Mouse (Mus musculus) liver, embryonic 11.5 days (tissue): Measurements from ENCODE around the gene Sclt1. TPM values are rescaled to one million over a fixed set of nuclear protein-coding genes. Genes with fewer than 3 reads are reported as not detected.

ENCODE experiments used
- ATAC-seq: fragments of 200-750 bp; cut with Nextera tagmentation; replicated peaks from 2 replicates; pipeline ENCODE4 v1.8.0; 2017; ENCODE audit warnings: moderate number of reproducible peaks, mild to moderate bottlenecking, moderate TSS enrichment, moderate library complexity; ENCODE audit not compliant: low FRiP score
- DNase-seq: peaks from one replicate; pipeline ENCODE4 v3.0.0-alpha.2; 2017; ENCODE audit warnings: low spot score
- H3K27ac ChIP-seq: fragments of 300-500 bp; sonication (generic); 2 replicates; pipeline ENCODE4 v1.5.1; 2014; ENCODE audit warnings: mild to moderate bottlenecking, low read depth, low read length, control low read depth
- H3K27me3 ChIP-seq: fragments of 300-500 bp; sonication (generic); replicated peaks from 2 replicates; pipeline ENCODE4 v1.6.1; 2014; ENCODE audit warnings: low read length, mixed read lengths; ENCODE audit not compliant: control insufficient read depth, insufficient read depth
- H3K36me3 ChIP-seq: fragments of 300-500 bp; sonication (generic); 2 replicates; pipeline ENCODE4 v1.6.1; 2014; ENCODE audit warnings: mild to moderate bottlenecking, low read length, moderate library complexity, mixed read lengths; ENCODE audit not compliant: control insufficient read depth, insufficient read depth
- H3K4me1 ChIP-seq: fragments of 300-500 bp; sonication (generic); replicated peaks from 2 replicates; pipeline ENCODE4 v1.6.1; 2014; ENCODE audit warnings: low read length, mixed read lengths; ENCODE audit not compliant: control insufficient read depth, insufficient read depth
- H3K4me2 ChIP-seq: fragments of 300-500 bp; sonication (generic); 2 replicates; pipeline ENCODE4 v1.6.1; 2014; ENCODE audit warnings: mild to moderate bottlenecking, control low read depth, moderate library complexity
- H3K4me3 ChIP-seq: fragments of 300-500 bp; sonication (generic); 2 replicates; pipeline ENCODE4 v1.5.1; 2014; ENCODE audit warnings: low read depth, low read length, control low read depth
- H3K9ac ChIP-seq: fragments of 300-500 bp; sonication (generic); 2 replicates; pipeline ENCODE4 v1.6.1; 2014; ENCODE audit warnings: low read depth, low read length, control low read depth
- H3K9me3 ChIP-seq: fragments of 300-500 bp; sonication (generic); 2 replicates; pipeline ENCODE4 v1.6.1; 2016; ENCODE audit warnings: low read length, inconsistent platforms, mixed read lengths; ENCODE audit not compliant: control insufficient read depth
- WGBS: fragments of 180-500 bp; shearing (Covaris S2); extraction: QIAGEN DNeasy Blood & Tissue Kit; methylation state at CpG from one replicate; pipeline ENCODE4 v1.1.7; 2014; 5-methylcytosine and 5-hydroxymethylcytosine counted together
- polyA plus RNA-seq: library from polyadenylated mRNA; unstranded; fragments of >200 nt; fragmentation: Nextera tagmentation; extraction: Ambion mirVana; gene quantifications from 2 replicates; pipeline ENCODE4 v1.2.1, GENCODE M21; 2014

Sclt1 gene
- polyA plus RNA-seq, 1 experiment from 2014 or later = 13.2 TPM

DNA sequence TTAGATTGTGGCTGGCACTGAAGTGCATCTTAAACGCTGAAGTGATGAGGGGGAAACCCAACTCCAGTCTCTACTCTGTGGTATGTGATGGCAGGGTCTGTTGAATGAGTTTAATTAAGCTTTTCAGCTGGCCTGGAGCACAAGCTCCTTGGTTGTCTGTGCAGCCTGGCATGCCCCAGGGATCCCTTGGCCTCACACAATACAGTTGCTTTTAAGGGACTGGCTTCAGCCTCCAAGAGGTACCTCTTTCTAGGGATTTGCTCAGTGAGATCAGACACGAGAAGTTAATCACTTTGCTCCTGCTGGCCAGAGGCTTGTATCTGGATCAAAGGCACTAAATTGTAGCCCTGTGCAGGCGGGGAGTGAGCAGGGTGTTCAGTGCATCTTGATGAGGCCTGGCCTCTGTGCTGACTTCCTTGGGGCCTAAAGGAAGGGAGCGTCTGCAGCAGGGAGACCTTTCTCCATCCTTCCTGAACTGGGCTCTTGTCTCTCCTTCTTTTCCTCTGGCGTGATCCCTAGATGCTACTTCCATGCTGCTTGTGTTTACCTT, 138.8 kb downstream of the Sclt1 start:
- WGBS = 73% methylated on average over 5 of the region's 5 CpGs
- DNase-seq (no peak), ATAC-seq (no peak)
- Histone ChIP-seq H3K27ac (no peak overlapping the region), H3K4me2 (no peak overlapping the region), H3K4me1 (no peaks in the 10 kb centered on the region), H3K9me3 (no peaks in the 10 kb centered on the region), H3K36me3 (peaks cover 3% of the 10 kb centered on the region; the same call in 1 of the 2 replicates), H3K4me3 (no peak overlapping the region), H3K27me3 (no peaks in the 10 kb centered on the region), H3K9ac (no peak overlapping the region)

GRCm38 (mm10) chr3:41602933-41603332, 139.4 kb downstream of the Sclt1 start:
- H3K4me3 ChIP-seq = no peak overlapping the region
- H3K9ac ChIP-seq = no peak overlapping the region
- no peak overlapping the region for H3K4me2 ChIP-seq
- no peaks in the 10 kb centered on the region for H3K9me3 ChIP-seq
- H3K36me3 ChIP-seq = peaks cover 8% of the 10 kb centered on the region
- no peaks in the 10 kb centered on the region for H3K27me3 ChIP-seq
- H3K27ac ChIP-seq = no peak overlapping the region
- DNase-seq (no peak), ATAC-seq (no peak)
- 81% methylated on average over 10 of the region's 10 CpGs for WGBS
- H3K4me1 ChIP-seq = no peaks in the 10 kb centered on the region

GRCm38 (mm10) chr3:41601226-41602020, 140.9 kb downstream of the Sclt1 start:
- no peak overlapping the region for H3K4me2 ChIP-seq
- no peaks in the 10 kb centered on the region for H3K4me1 ChIP-seq
- no peak for ATAC-seq
- H3K27me3 ChIP-seq = no peaks in the 10 kb centered on the region
- H3K4me3 ChIP-seq = no peak overlapping the region
- H3K9me3 ChIP-seq = no peaks in the 10 kb centered on the region
- no peak overlapping the region for H3K27ac ChIP-seq
- no peak overlapping the region for H3K9ac ChIP-seq
- DNase-seq = no peak
- peaks cover 9% of the 10 kb centered on the region for H3K36me3 ChIP-seq
- 93% methylated on average over 9 of the region's 9 CpGs for WGBS

DNA sequence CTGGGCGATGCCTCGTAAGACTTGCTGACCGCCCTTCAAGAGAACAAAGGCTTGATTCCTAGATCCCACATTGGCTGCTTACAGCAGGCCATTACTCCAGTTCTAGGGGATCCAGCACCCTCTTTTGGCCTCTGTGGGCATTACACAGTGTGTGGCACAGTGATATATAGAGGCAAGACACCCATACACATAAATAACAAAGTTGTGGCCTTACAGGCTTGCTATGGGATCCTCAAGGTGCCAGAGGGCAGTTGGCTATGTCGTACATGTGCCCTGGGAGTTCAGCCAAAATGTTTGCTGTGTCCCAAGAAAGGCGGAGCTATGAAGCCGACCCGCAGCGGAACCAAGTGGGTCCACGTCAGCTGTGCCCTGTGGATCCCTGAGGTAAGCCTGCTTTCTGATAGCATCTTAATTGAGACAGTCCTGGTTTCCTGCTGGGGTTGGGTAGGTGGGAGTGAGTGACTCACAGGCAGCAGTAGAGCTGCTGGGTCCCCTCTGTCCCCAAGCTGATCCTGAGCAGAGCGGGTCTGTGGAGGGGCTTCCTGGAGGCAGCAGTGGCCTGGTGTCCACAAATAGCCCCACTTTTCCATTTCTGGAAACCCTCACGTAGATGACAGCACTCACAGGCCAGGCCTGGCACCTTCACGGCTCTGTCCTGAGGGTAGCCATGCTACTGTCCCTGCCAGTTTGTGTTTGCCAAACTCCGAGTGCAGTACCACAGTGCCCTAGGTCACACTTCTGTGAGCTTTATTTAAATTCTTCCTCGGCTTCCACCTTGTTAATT, 142.3 kb downstream of the Sclt1 start:
- Histone ChIP-seq H3K27me3 (no peaks in the 10 kb centered on the region), H3K27ac (no peak overlapping the region), H3K4me1 (no peaks in the 10 kb centered on the region), H3K36me3 (peaks cover 10% of the 10 kb centered on the region), H3K4me3 (no peak overlapping the region), H3K9me3 (no peaks in the 10 kb centered on the region), H3K4me2 (no peak overlapping the region), H3K9ac (no peak overlapping the region)
- WGBS = 91% methylated on average over 14 of the region's 14 CpGs
- ATAC-seq = 0 out of 2 replicates have a peak, but pooled peaks have one; percentile 37
- no peak for DNase-seq

- no peak overlapping the region for H3K4me3 ChIP-seq
- no peak overlapping the region for H3K4me2 ChIP-seq
- DNase-seq (no peak), ATAC-seq (no peak)
- H3K9ac ChIP-seq = no peak overlapping the region
- no peaks in the 10 kb centered on the region for H3K9me3 ChIP-seq
- peaks cover 7% of the 10 kb centered on the region for H3K36me3 ChIP-seq
- 91% methylated on average over 10 of the region's 10 CpGs for WGBS
- no peak overlapping the region for H3K27ac ChIP-seq
- no peaks in the 10 kb centered on the region for H3K27me3 ChIP-seq
- H3K4me1 ChIP-seq = no peaks in the 10 kb centered on the region
Measured at GRCm38 (mm10) chr3:41599226-41599625, 143.1 kb downstream of the Sclt1 start.

GRCm38 (mm10) chr3:41598412-41598811, 143.9 kb downstream of the Sclt1 start:
- H3K27me3 ChIP-seq = no peaks in the 10 kb centered on the region
- WGBS = 87% methylated on average over 9 of the region's 9 CpGs
- peaks cover 15% of the 10 kb centered on the region for H3K36me3 ChIP-seq
- no peaks in the 10 kb centered on the region for H3K4me1 ChIP-seq
- no peak overlapping the region for H3K4me2 ChIP-seq
- no peak overlapping the region for H3K4me3 ChIP-seq
- no peak overlapping the region for H3K27ac ChIP-seq
- ATAC-seq = no peak
- H3K9me3 ChIP-seq = no peaks in the 10 kb centered on the region
- no peak for DNase-seq
- no peak overlapping the region for H3K9ac ChIP-seq

- Histone ChIP-seq H3K4me1 (no peaks in the 10 kb centered on the region), H3K4me3 (no peak overlapping the region), H3K27ac (0 out of 2 replicates have a peak overlapping the region, but pooled peaks have one; percentile 17), H3K9me3 (no peaks in the 10 kb centered on the region), H3K4me2 (no peak overlapping the region), H3K9ac (no peak overlapping the region), H3K27me3 (no peaks in the 10 kb centered on the region), H3K36me3 (peaks cover 15% of the 10 kb centered on the region)
- 78% methylated on average over 8 of the region's 8 CpGs for WGBS
- no peak for DNase-seq
- peak; percentile 79 for ATAC-seq
Measured at GRCm38 (mm10) chr3:41597036-41597435, 145.3 kb downstream of the Sclt1 start.

- Histone ChIP-seq H3K27ac (no peak overlapping the region), H3K9ac (no peak overlapping the region), H3K9me3 (no peaks in the 10 kb centered on the region), H3K4me3 (no peak overlapping the region), H3K4me1 (no peaks in the 10 kb centered on the region), H3K36me3 (peaks cover 19% of the 10 kb centered on the region), H3K27me3 (no peaks in the 10 kb centered on the region), H3K4me2 (no peak overlapping the region)
- 95% methylated on average over 4 of the region's 4 CpGs for WGBS
- ATAC-seq (no peak), DNase-seq (no peak)
Measured at GRCm38 (mm10) chr3:41595010-41595409, 147.3 kb downstream of the Sclt1 start.
